Comparison of ENCODE assay signal across 9 mouse cellular contexts in the genomic region with DNA sequence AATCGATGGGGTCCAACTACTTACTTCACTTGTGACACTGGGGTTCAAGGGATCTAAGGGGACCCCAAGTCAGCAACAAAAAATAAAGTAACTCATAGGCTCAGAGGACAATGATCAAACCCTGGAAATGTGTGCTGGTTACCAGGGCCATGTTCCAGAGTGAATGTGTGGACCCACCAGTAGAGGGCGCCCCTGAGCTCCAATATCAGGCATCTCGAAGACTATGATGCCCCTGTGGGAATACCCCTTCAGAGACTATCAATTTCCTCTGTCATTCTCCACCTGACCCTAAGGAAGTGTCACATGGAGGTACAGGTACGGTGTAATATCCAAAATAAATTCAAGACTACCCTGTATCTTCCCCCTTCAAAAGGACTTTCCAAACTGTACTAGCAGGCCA.
DNase-seq lines count a peak whose midpoint lies in the region; ATAC-seq lines count a peak whose summit lies in the region.
"Had no signal": no experiment of that assay in that cellular context is flagged by ENCODE, and none has a peak within 500 bp of the region (broad histone marks: within the 10 kb centered on the region; RNA-seq: fewer than 3 reads in every experiment).

No protein-coding gene starts in this region.

- H3K4me3 ChIP-seq in forebrain, embryonic 11.5 days (ENCODE audit: low read depth, low read length) = no peak overlapping the region
- no peak overlapping the region for H3K4me3 ChIP-seq in forebrain, embryonic 13.5 days
- H3K4me3 ChIP-seq in limb, embryonic 11.5 days (ENCODE audit: low read depth, low read length) = no peak overlapping the region
- H3K4me3 ChIP-seq: heart, embryonic 13.5 days had no signal

- H3K36me3 ChIP-seq in forebrain, embryonic 11.5 days (ENCODE audit: control insufficient read depth, insufficient read depth, low read length) = no peaks in the 10 kb centered on the region
- no peaks in the 10 kb centered on the region for H3K36me3 ChIP-seq in forebrain, embryonic 13.5 days (ENCODE audit: poor library complexity, severe bottlenecking)
- no peaks in the 10 kb centered on the region for H3K36me3 ChIP-seq in limb, embryonic 11.5 days (ENCODE audit: control insufficient read depth, insufficient read depth, low read length)
- no peaks in the 10 kb centered on the region for H3K36me3 ChIP-seq in splenic B cell, adult 2 months (ENCODE audit: control insufficient read depth, insufficient read depth, low read length, poor library complexity, severe bottlenecking)

- no peaks in the 10 kb centered on the region for H3K4me1 ChIP-seq in forebrain, embryonic 11.5 days (replicated peaks; ENCODE audit: control insufficient read depth, insufficient read depth, low read length)
- no peaks in the 10 kb centered on the region for H3K4me1 ChIP-seq in forebrain, embryonic 13.5 days
- no peaks in the 10 kb centered on the region for H3K4me1 ChIP-seq in limb, embryonic 11.5 days (ENCODE audit: control insufficient read depth, insufficient read depth, low read length)

- H3K27me3 ChIP-seq in forebrain, embryonic 11.5 days (ENCODE audit: control insufficient read depth, insufficient read depth, low read length) = no peaks in the 10 kb centered on the region
- H3K27me3 ChIP-seq in forebrain, embryonic 13.5 days = no peaks in the 10 kb centered on the region
- no peaks in the 10 kb centered on the region for H3K27me3 ChIP-seq in limb, embryonic 11.5 days (ENCODE audit: control insufficient read depth, insufficient read depth, low read length)
- H3K27me3 ChIP-seq in splenic B cell, adult 2 months (ENCODE audit: control insufficient read depth, insufficient read depth, low read length, poor library complexity, severe bottlenecking) = no peaks in the 10 kb centered on the region
- H3K27me3 ChIP-seq: heart, embryonic 13.5 days had no signal

- H3K9me3 ChIP-seq in forebrain, embryonic 11.5 days (ENCODE audit: control insufficient read depth, low read length) = no peaks in the 10 kb centered on the region
- H3K9me3 ChIP-seq in forebrain, embryonic 13.5 days (replicated peaks) = no peaks in the 10 kb centered on the region
- H3K9me3 ChIP-seq in limb, embryonic 11.5 days (ENCODE audit: control insufficient read depth, low read length) = no peaks in the 10 kb centered on the region
- H3K9me3 ChIP-seq: heart, embryonic 13.5 days had no signal

- no peak overlapping the region for H3K4me2 ChIP-seq in forebrain, embryonic 11.5 days (ENCODE audit: low read depth, low read length, severe bottlenecking)
- H3K4me2 ChIP-seq in forebrain, embryonic 13.5 days = no peak overlapping the region
- no peak overlapping the region for H3K4me2 ChIP-seq in limb, embryonic 11.5 days (ENCODE audit: low read depth, severe bottlenecking)
- H3K4me2 ChIP-seq: heart, embryonic 13.5 days had no signal

- intact Hi-C loops in left cerebral cortex, postnatal 4 days (cut with DNase I) = no loop called here

- no peak overlapping the region for H3K27ac ChIP-seq in forebrain, embryonic 11.5 days (ENCODE audit: low read depth, low read length)
- no peak overlapping the region for H3K27ac ChIP-seq in forebrain, embryonic 13.5 days
- no peak overlapping the region for H3K27ac ChIP-seq in limb, embryonic 11.5 days (replicated peaks; ENCODE audit: low read depth, low read length)
- H3K27ac ChIP-seq: heart, embryonic 13.5 days had no signal

- DNase-seq in forebrain, embryonic 11.5 days (ENCODE audit: low spot score) = peak; percentile 74
- peak; percentile 53 for DNase-seq in left cerebral cortex, postnatal 4 days
- DNase-seq in left cerebral cortex, adult 11 months (ENCODE audit: low spot score) = no peak
- peak; percentile 23 for DNase-seq in ES-CJ7 (ENCODE audit: low read depth, low spot score)
- DNase-seq in cerebellum, postnatal 14 days = peak; percentile 60 to 74
- DNase-seq in limb, embryonic 11.5 days (ENCODE audit: low spot score) = peak; percentile 64
- peak; percentile 69 for DNase-seq in splenic B cell, adult 2 months (ENCODE audit: low read depth, low spot score)

- H3K9ac ChIP-seq in forebrain, embryonic 11.5 days (ENCODE audit: low read length) = no peak overlapping the region
- H3K9ac ChIP-seq in forebrain, embryonic 13.5 days = no peak overlapping the region
- no peak overlapping the region for H3K9ac ChIP-seq in limb, embryonic 11.5 days (ENCODE audit: low read length)
- H3K9ac ChIP-seq: heart, embryonic 13.5 days had no signal

- no peak for ATAC-seq in forebrain, embryonic 11.5 days (replicated peaks; ENCODE audit: low FRiP score)
- no peak for ATAC-seq in forebrain, embryonic 13.5 days
- ATAC-seq in limb, embryonic 11.5 days (ENCODE audit: insufficient number of reproducible peaks, low FRiP score, low TSS enrichment, low read depth) = no peak

- whole genome bisulfite sequencing in forebrain, embryonic 11.5 days = 52% methylated on average over 4 of the region's 4 CpGs
- WGBS in forebrain, embryonic 13.5 days = 51% methylated on average over 4 of the region's 4 CpGs
- WGBS in limb, embryonic 11.5 days = 47% methylated on average over 4 of the region's 4 CpGs
